Mouse (Mus musculus) inflammation-experienced regulatory T-cells, adult 6 months (primary cell): ENCODE data around the gene Rnd1. TPM values are rescaled to one million over a fixed set of nuclear protein-coding genes. Genes with fewer than 3 reads are reported as not detected.
A peak's percentile ranks its signal among the peaks of the same experiment; 100 is the strongest.

Experiments used
- ATAC-seq: one replicate; pipeline ENCODE4 v1.8.0; 2017
- polyA plus RNA-seq, 3 experiments: library from polyadenylated mRNA; unstranded; fragments of 100-300 nt; shearing (Covaris generic); gene quantifications; one replicate each; pipeline ENCODE4 v1.2.1; 2017

Gene Rnd1
- polyA plus RNA-seq, 3 experiments from 2014 or later = 0.94 to 1.8 (median 0.99) TPM

DNA sequence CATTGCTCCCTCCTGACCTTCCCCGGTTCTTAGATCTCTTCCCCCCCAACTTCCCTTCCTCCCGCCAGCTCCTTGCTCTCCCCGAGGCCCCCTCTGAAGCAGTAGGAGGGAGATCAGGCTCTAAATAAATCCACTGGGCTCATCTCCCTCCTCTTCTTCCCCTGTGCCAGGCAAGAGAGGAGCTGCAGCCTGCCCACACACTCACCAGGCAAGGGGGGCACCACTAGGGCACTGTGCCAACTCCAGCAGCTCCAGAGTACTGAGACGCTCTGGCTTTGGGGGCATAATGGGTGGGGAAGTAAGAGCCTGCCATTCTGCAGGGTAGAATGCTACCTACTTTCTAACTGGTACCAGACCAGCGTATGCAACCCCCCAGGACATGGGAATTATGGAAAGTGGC is 40.7 kb downstream of the Rnd1 start:
- ATAC-seq = no peak

DNA sequence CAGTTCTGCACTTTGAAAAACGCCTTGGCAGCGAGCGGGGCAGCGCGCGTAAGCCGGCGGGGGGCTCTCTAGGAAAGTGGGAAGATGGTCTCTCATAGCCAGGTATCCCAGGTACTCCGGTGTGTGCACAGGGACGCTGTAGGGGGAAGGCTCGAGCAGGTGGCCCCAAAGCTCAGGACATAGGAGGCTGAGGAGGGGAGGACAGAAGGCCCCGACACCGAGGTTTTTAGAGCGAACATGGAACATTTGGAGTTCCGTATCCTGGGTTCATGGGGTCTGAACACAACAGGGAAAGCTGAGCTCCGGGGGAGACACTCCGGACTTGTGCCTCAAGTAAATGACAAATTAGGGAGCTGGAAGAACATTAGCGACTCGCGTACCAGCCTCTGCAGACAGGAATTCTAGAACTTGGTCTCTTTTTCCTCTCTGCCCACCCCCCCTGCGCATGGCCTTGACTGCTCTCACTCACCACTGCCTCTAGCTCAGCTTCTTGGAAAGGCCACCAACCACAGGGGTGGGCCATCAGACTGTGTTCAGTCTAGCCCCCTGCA is 41.9 kb downstream of the Rnd1 start:
- no peak for ATAC-seq

DNA sequence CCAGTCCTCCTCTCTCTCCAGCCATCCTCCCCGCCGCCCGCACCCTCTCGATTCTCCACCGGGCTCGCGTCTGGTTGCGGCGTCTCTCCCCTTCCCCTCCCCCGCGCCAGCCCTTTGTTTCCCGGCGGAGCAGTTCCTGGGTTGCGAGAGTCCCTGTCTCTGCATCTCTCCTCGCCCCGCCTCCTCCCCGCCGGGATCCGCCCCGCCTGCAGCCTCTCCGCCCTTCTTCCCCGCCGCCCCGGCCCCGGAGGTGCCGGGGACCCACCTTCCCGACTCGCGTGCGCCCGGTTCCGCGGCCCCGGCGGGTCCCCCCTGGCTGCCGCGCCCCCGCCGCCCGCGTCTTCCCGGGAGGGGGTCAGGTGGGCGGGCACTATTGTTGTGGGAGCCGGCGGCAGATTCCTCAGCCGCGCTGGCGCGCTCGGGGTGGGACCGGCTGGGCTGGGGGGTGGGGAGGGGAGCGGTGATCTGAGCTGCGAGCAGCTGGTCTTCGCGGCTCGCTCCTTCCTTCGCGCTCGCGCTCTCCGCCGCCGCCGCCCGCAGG is 42.6 kb downstream of the Rnd1 start:
- ATAC-seq = peak; percentile 49

DNA sequence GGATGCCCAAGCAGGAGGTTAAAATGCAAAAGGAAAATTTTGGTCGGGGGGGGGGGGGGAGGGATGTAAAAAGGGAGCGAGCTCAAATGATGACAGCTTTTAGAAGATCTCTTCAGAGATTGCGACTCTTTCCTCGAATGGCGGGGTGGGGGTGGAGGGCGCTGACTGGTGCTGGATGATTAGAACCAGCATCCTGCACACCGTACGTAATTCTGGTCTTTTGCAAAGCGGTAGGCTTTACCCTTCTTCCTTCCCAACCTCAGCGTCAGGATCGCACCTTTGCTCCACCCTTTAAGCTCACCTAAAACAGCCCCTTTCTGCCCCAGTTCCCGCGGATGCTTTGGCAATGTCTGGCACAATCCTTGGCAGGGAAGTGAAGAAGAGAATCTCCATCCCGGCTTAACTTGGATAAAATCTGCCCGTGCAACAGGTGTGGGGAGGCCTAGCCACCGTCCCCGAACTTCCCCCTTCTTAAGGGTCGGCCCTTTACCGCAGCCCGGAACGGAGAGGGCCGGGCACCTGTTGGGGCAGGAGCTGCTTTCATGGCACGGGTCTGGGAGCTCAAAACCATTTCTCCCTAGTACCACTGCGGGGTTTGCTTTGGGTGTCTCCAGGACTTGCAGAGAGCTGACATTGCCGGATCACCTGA is 43.3 kb downstream of the Rnd1 start:
- no peak for ATAC-seq

DNA sequence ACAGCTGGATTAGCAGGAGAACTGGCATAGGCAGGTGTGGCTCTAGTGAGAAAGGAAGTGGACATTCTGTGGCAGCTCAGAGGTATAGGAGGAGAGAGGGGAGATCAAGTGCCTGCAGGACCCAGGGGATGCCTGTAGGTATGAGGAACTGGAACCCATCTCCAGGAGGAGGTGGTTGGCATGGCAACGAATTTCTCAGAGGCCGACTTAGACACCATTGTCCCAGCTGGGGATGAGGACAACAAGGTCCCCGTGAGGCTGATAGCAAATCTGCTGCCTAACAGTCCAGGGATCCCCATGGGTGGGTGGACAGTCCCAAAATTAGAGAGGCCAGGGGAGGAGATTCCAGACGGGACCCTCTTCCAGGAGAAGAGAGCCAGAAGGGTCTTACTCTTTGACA is 44.3 kb downstream of the Rnd1 start:
- ATAC-seq = no peak

DNA sequence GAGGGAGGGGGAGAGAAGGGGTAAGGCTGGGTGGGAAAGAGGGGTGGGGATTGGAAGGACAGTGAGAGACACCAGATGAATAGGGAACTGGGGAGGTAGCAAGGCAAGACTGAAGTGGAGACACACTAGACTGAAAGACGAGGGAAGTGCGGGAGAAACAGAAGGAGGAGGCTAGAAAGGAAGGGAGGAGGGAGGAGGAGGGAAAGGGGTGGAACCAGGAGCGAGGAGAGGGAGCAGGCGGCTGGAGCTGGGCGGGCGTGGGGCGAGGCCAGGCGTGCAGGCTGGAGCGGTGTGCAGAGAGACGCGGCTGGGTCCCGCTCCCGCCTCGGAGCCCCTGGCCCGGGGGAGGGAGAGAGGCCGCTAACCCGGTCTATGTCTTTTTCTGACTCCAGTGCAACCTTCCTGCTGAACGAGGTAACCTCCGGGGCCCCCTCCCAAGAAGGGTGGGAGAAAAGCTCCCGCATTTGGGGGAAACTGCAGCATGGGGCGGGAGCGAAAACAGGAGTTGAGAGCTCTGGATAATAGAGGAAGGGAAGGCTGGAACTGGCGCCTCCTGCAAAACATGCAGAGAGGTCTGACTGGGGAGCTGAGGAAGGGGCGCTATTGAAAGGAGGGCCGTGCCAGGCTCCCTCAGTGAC is 45.0 kb downstream of the Rnd1 start:
- ATAC-seq = no peak

DNA sequence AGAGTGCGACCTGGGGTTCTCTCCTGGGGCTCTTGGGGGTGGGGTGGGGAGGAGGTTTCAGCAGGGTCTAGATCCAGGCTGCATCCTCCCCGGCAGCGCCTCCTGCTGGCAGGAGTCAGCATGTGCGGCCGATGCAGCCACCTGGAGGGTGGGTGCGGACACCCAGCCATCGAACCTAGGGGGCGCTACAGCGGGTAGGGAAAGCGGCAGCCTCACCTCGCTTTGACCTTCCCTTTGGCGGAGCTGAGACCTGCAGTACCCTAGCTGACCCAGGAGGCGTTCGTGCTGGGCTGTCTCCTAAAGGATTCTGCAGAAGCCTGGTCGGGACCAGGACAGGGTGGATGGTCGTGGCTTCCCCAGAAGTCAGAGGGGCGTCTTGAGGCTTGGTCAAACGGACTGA is 45.8 kb downstream of the Rnd1 start:
- peak; percentile 37 for ATAC-seq

DNA sequence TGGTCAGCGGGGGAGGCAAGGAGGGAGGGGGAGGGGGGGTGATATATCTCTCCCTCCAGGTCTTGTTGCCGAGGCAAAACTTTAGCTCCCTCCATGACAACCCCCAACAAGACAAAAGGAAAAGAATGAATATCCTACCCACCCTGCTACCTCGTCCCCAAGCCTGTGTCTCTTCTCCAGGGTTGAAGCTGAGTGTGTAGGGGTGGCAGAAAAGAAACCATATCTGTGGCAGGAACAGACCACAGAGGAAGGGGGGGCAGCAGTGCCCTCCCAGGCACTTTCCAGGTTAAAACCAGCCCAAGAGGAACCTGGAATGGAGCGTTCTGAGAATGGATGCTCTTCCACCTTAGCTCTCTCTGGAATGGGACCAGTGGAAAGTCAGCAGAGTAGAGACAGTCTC is 46.7 kb downstream of the Rnd1 start, which contains the start of gene Cacnb3:
Gene Cacnb3 (plus strand): TSS at position 301 of the 400 bp plus-strand sequence.
- ATAC-seq = no peak

DNA sequence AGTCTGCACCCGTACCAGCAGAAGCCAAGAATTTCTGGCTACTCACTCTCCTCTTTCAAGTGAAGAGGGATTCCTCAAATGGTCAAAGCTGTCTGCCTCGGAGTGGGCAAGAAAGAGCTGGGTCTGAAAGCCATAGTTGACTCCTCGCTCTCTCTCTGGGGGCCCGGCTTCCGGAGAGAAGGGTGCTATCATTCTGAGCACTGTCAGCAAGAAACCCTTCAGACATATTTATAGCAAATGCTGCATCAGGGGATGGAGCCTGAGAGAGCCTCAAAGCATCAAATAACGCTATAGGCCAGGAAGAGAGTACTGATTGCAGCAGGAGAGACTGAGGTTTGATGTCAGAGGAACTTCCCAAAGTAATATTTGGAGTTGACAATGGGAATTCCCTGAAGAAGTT is 47.8 kb downstream of the Rnd1 start:
- ATAC-seq = no peak

DNA sequence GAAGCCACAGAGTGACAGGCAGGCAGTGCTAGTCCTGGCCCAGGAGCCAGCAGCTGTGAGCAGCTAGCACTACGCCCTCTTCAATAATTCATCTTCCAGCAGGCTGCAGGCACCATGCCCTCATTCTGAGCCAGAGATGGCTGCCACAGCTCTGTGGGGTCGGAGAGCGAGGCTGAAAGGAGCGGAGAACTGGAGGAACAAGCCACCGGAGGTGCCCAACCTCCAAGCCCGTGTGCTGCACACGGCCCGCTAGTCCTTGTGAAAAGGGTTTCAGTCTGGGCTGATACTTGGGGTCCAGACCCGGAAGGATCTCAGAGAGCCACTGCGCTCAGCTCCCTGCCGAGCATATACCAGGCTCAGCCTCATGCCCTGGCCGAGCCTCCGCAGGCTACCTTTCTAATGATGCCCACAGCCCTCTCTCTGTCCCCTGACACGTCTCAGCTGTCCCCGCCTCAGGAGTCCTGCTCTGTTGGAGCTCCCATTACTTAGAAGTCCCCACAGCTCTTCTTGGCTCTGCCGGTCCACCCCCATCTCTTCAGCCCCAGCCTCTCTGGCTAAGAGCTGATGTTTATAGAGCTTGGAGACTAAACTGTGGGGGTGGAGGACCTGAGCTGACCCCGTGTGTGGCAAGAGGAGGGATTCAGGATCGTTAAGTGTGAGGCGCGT is 48.5 kb downstream of the Rnd1 start:
- no peak for ATAC-seq

DNA sequence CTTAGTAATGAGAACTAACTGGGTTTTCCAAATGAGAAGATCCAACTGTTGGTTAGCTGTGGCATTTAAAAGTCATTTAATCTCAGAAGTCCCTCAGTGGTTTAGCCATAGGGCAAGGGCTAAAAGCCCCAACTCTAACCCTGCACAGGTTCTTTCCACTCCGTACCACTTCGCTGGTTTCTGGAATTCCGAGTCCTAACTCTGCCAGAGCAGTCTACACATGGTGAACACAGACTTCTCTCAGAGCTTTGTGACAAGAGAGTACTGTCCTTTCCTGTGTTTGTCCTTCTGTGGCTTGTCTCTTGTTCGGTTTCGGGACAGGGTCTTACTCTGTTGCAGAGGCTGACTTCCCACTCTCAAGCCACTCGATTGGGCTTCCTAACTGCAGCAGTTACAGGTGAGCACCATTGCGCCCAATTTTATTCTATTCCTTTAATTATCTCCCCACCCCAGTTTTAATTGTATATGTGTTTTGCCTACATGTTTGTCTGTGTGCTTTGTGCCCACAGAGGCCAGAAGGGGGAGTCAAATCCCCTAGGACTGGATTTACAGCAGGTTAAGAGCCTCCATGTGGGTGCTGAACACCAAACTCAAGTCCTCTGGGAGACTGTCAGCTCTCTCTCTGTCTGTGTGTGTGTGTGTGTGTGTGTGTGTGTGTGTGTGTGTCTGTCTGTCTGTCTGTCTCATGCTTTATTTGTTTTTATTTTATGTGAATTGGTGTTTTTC is 50.6 kb downstream of the Rnd1 start:
- ATAC-seq = no peak

DNA sequence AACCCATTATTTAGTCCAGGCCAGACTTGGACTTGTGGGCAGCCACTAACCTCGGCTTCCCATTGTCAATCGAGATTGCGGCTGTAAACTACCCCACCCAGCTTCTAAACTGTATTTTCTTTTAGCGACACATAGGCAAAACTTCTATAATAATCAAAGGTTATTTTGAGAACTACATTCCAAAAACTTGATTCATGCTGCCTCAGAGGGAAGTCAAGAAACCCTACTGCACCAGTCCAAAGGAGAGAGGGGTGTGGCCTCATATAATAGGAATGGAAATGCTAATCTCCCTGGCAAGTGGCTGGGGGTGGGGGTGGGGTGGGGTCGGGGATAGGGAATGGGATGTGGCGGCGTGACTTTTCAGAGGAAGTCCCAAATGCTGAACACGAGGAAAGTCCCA is 51.2 kb downstream of the Rnd1 start:
- no peak for ATAC-seq

DNA sequence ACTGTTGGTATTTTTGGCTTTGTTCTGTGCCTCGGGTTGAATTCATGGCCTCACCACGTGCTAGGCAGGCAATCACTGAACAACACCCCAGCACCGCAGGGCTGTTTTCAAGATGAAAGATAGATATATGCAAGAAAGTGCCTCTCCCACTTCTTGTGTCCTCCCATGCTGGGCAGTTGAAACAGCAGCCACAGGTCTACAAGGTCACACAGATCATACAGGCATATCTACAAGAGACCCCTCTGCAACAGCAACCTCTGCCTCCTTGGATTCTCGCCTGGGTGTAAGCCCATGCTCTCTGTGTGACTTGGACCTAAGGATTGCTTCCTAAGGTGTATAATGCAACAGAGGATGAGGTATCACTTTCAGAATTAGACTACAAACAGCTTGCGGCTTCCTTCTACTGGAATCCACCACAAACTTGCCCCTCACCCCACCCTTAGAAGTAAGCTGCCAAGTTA is 53.9 kb downstream of the Rnd1 start:
- peak; percentile 54 for ATAC-seq

DNA sequence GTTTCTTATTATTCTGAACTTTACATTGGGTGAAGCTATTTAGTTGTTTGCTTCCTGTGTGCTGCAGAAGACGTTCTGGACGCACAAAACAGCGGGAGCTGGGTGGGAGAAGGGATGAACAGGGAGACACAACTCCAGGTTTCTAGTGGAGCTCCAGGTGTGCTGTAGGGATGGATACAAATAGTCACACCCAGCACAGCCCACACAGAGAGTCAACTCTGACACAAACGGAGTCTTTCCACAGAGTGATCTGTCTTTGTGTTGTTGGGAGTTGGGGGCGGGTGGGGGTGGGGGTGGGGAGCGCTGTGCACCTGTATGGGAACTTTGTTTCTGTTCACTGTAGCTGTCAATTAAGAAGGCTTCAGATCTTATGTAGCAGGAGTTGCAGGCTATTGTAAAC is 54.5 kb downstream of the Rnd1 start:
- ATAC-seq = no peak

DNA sequence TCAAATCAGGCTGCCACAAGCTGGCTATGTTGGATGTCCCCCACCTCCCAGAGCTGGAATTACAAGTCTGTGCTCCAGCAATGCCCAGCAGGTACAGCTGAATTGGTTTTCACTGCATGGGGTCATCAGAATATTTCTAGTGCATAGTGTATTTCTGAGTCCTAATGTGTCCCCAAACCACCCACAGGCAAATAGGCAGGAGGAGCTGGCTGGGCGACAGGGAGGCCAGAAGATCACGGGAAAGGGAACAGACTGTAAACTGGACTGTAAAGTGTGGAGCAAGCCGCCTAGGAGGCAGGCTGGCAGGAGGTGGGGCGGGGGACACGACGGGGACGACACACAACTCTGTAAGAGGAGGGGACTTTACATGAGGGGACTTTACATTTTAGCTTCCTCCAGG is 55.1 kb downstream of the Rnd1 start:
- no peak for ATAC-seq

DNA sequence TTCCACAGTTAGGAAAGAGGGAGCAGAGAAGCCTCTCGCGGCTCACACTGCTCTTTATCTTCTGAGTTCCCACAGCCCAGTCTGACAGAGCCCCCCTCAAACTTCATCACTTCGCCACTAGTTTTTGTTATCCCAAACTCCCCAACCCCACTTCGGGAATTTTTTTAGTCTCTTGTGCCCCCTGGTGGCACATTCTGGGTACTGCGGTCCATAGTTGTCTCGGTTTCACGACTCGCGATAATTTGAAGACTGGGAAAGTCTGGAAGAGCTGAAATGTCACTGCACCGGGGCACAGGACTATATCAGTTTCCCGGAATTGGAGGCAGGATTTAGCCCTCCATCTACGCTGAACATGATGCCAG is 60.1 kb downstream of the Rnd1 start:
- ATAC-seq = no peak

DNA sequence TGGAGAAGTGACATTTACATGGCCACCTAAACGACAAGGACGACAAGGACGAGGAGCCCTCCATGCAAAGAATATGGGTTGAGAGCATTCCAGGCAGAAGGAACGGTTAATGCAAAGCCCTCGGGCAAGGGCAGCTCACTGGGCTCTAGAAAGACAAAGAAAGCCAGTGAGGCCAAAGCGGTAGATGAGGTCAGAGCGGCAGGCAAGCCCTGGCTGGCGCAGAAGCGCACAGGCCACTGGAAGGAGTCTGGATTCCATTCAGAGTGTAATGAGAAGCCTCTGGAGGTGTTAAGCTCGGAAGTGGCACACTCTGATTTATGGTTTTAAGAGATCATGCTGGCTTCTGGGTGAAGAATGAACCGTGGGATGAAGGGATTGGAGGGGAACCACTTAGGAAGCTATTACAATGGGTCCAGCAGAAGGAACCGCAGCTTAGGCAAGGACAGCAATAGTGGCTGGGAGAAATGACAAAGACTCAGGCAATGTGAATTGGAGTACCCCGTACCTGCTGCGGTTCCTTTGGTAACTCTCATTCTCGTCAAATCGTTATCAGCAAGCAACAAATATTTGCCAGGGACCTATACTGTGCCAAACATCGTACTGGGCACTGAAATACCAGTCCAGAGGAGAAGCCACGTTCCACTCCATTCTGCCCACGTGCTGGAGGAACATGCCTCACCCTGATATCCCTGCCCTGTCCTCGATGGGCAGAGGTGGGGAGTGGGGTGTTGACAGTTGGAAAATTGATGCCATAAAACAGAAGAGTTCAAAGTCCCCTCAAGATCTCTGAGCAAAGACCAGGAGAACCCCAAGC is 60.7 kb downstream of the Rnd1 start:
- no peak for ATAC-seq

DNA sequence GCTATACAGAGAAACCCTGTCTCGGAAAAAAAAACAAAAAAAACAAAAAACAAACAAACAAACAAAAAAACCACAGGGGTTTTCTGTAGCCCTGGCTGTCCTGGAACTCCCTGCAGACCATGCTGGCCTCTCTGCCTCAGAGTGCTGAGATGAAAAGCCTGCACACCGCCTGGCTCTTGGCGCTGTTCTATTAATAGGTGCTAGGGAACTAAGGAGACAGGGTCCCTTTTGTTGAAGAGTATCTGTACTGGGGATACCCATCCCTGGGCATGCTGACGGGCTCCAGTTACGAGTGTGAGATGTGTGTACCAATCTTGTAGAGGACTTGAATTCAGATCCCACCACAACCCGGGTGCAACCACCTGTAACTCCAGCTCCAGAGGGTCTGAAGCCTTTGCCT is 61.5 kb downstream of the Rnd1 start:
- ATAC-seq = no peak

DNA sequence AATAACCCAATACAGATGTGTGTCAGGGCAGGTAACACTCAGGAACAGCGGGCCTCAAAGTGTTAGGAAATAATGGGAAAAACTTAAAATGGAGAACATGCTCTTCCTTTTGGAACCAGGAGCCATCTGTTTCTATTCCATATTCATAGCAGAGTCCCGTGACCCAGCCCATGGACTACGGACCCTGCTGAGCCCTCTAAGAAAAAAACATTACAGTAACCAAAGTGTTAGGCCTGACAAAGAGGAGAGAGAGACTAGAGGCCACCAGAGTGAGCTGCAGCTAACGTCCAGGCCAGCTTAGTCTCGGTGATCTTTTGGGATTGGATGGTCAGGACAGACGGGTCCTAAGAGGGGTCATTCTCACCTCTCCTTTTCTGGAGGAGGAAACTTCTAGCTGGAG is 62.3 kb downstream of the Rnd1 start:
- no peak for ATAC-seq

DNA sequence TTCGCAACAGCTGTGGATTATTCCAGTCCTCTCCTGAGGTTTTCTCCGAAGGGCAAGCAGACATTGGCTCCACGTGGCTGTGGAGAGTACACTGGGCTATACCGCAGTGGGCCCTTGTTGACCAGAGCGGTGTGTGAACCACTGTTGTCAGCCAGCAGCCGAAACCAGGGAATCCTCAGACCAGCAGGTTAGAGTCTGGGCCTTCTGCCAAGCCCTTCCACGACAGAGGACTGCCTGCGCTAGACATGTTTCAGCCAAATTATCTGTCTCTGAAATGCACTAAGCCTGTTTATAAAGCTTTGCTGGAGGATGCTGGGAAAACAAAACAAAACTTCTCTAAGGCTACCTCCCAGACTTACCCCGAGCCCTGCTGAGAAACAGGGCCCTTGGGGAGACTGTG is 62.7 kb downstream of the Rnd1 start:
- no peak for ATAC-seq
